ENCODE assay signal across 27 mouse cellular contexts in genomic region chr10:87450777-87451176, GRCm38 (mm10). TPM values are rescaled to one million over a fixed set of nuclear protein-coding genes. Genes with fewer than 3 reads are reported as not detected.
"Had no signal": no experiment of that assay in that cellular context is flagged by ENCODE, and none has a peak within 500 bp of the region (broad histone marks: within the 10 kb centered on the region; RNA-seq: fewer than 3 reads in every experiment).

No protein-coding gene starts in this region.

- ATAC-seq: hindbrain, postnatal 0 days; intestine, embryonic 16.5 days; liver, embryonic 12.5 days had no signal

- H3K9me3 ChIP-seq: heart, embryonic 13.5 days; heart, embryonic 15.5 days; hindbrain, embryonic 12.5 days; kidney, embryonic 15.5 days; limb, embryonic 13.5 days; limb, embryonic 15.5 days; liver, embryonic 12.5 days had no signal

- H3K27ac ChIP-seq: heart, embryonic 13.5 days; heart, embryonic 15.5 days; hindbrain, embryonic 12.5 days; hindbrain, embryonic 14.5 days; hindbrain, postnatal 0 days; kidney, embryonic 15.5 days; kidney, postnatal 0 days; limb, embryonic 13.5 days; limb, embryonic 15.5 days; liver, embryonic 12.5 days had no signal

- H3K4me1 ChIP-seq: heart, embryonic 13.5 days; heart, embryonic 15.5 days; liver, embryonic 12.5 days had no signal

- H3K27me3 ChIP-seq: heart, embryonic 13.5 days; heart, embryonic 15.5 days; hindbrain, embryonic 12.5 days; kidney, embryonic 15.5 days; limb, embryonic 13.5 days; limb, embryonic 15.5 days; liver, embryonic 12.5 days had no signal

- H3K9ac ChIP-seq: heart, embryonic 13.5 days; heart, embryonic 15.5 days; hindbrain, embryonic 12.5 days; hindbrain, embryonic 14.5 days; kidney, embryonic 15.5 days; limb, embryonic 13.5 days; limb, embryonic 15.5 days; liver, embryonic 12.5 days had no signal

- H3K36me3 ChIP-seq: heart, embryonic 13.5 days; heart, embryonic 15.5 days; hindbrain, embryonic 12.5 days; kidney, embryonic 15.5 days; limb, embryonic 13.5 days; limb, embryonic 15.5 days; liver, embryonic 12.5 days had no signal

- DNase-seq: gastrocnemius, postnatal 14 days; gastrocnemius, postnatal 36 days; heart, adult 18-20 months; heart, postnatal 14 days; heart, postnatal 36 days; kidney, adult 11 months; kidney, adult 2 months; kidney, adult 9 months; kidney, postnatal 14 days; kidney, postnatal 36 days; layer of hippocampus, adult 9-11 months; layer of hippocampus, postnatal 36 days; left cerebral cortex, postnatal 4 days had no signal

- H3K4me3 ChIP-seq: heart, embryonic 13.5 days; heart, embryonic 15.5 days; hindbrain, embryonic 12.5 days; kidney, embryonic 15.5 days; limb, embryonic 13.5 days; limb, embryonic 15.5 days; liver, embryonic 12.5 days had no signal

- H3K4me2 ChIP-seq: heart, embryonic 11.5 days; heart, embryonic 13.5 days; heart, embryonic 15.5 days; hindbrain, embryonic 12.5 days; hindbrain, embryonic 14.5 days; kidney, embryonic 15.5 days; limb, embryonic 13.5 days; limb, embryonic 15.5 days; liver, embryonic 12.5 days had no signal

RNA-seq across cellular contexts. Expression of gene Ascl1, which starts 42.7 kb away (rescaled TPM):
- polyA plus RNA-seq: heart, postnatal 0 days; limb, embryonic 13.5 days; liver, adult 2 months had no signal
